Mouse (Mus musculus): Measurements from ENCODE around the gene Zfp747.
"Not testable (repeated sequence)": the region's sequence is repeated elsewhere in the genome, so short reads cannot be mapped to it uniquely, and the experiment has no call there.

Zfp747 gene

GRCm38 (mm10) chr7:127371213-127371612 lies 4.6 kb downstream of the Zfp747 start:
- DNase-seq, result no peak

- DNase-seq, result no peak
Measured at GRCm38 (mm10) chr7:127366249-127366648, 9.6 kb downstream of the Zfp747 start.

GRCm38 (mm10) chr7:127364166-127364565 lies 11.7 kb downstream of the Zfp747 start:
- no peak for DNase-seq

- DNase-seq, result peak; percentile 41
Measured at GRCm38 (mm10) chr7:127363475-127363921, 12.4 kb downstream of the Zfp747 start.

GRCm38 (mm10) chr7:127362418-127362817 lies 13.4 kb downstream of the Zfp747 start:
- DNase-seq, result not testable (repeated sequence)

GRCm38 (mm10) chr7:127361449-127361848 lies 14.4 kb downstream of the Zfp747 start:
- no peak for DNase-seq

GRCm38 (mm10) chr7:127360265-127360664 lies 15.6 kb downstream of the Zfp747 start:
- no peak for DNase-seq

GRCm38 (mm10) chr7:127358472-127358871 lies 17.4 kb downstream of the Zfp747 start:
- DNase-seq, result no peak

GRCm38 (mm10) chr7:127357871-127358270 lies 18.0 kb downstream of the Zfp747 start:
- no peak for DNase-seq

- no peak for DNase-seq
Measured at GRCm38 (mm10) chr7:127355796-127356195, 20.1 kb downstream of the Zfp747 start.

- no peak for DNase-seq
Measured at GRCm38 (mm10) chr7:127351230-127352004, 24.4 kb downstream of the Zfp747 start.

- no peak for DNase-seq
Measured at GRCm38 (mm10) chr7:127346676-127347075, 29.2 kb downstream of the Zfp747 start.

GRCm38 (mm10) chr7:127345512-127346325 lies 30.1 kb downstream of the Zfp747 start, which contains the start of gene Zfp768:
Zfp768 (minus strand) TSS chr7:127345589.
- DNase-seq, result peak; percentile 86

- peak; percentile 32 for DNase-seq
Measured at GRCm38 (mm10) chr7:127345092-127345491, 30.8 kb downstream of the Zfp747 start.

- no peak for DNase-seq
Measured at GRCm38 (mm10) chr7:127344371-127344770, 31.5 kb downstream of the Zfp747 start.

GRCm38 (mm10) chr7:127343351-127344019 lies 32.4 kb downstream of the Zfp747 start:
- no peak for DNase-seq

- DNase-seq, result no peak
Measured at GRCm38 (mm10) chr7:127342888-127343287, 33.0 kb downstream of the Zfp747 start.

- DNase-seq, result peak; percentile 18
Measured at GRCm38 (mm10) chr7:127342332-127342731, 33.5 kb downstream of the Zfp747 start.

- not testable (repeated sequence) for DNase-seq
Measured at GRCm38 (mm10) chr7:127341861-127342260, 34.0 kb downstream of the Zfp747 start.

- DNase-seq, result no peak
Measured at GRCm38 (mm10) chr7:127341356-127341755, 34.5 kb downstream of the Zfp747 start.

GRCm38 (mm10) chr7:127337636-127338035 lies 38.2 kb downstream of the Zfp747 start:
- DNase-seq, result no peak

- DNase-seq, result no peak
Measured at GRCm38 (mm10) chr7:127335604-127336003, 40.2 kb downstream of the Zfp747 start.

- no peak for DNase-seq
Measured at GRCm38 (mm10) chr7:127333240-127333639, 42.6 kb downstream of the Zfp747 start.

Measured in right cerebral cortex, adult 18-20 months (tissue).